Mouse (Mus musculus): Measurements from ENCODE around the gene Cldn9. TPM values are rescaled to one million over a fixed set of nuclear protein-coding genes. Genes with fewer than 3 reads are reported as not detected.

Gene Cldn9
- polyA plus RNA-seq, 1 experiment from 2014 or later: 7.6 TPM

GRCm38 (mm10) chr17:23717003-23717402 lies 33.2 kb upstream of the Cldn9 start:
- Histone ChIP-seq H3K27ac (replicated peaks; ENCODE audit: low read depth, low read length) (no peak overlapping the region), H3K9ac (ENCODE audit: low read length) (no peak overlapping the region), H3K27me3 (ENCODE audit: control insufficient read depth, insufficient read depth, low read length) (no peaks in the 10 kb centered on the region), H3K4me2 (ENCODE audit: low read depth, severe bottlenecking) (no peak overlapping the region), H3K36me3 (ENCODE audit: control insufficient read depth, insufficient read depth, low read length) (no peaks in the 10 kb centered on the region), H3K9me3 (ENCODE audit: control insufficient read depth, low read length) (no peaks in the 10 kb centered on the region), H3K4me3 (ENCODE audit: low read depth, low read length) (no peak overlapping the region), H3K4me1 (ENCODE audit: control insufficient read depth, insufficient read depth, low read length) (no peaks in the 10 kb centered on the region)
- DNase-seq (ENCODE audit: low spot score): no peak
- WGBS: 54% methylated on average over 2 of the region's 2 CpGs
- ATAC-seq (ENCODE audit: insufficient number of reproducible peaks, low FRiP score, low TSS enrichment, low read depth): no peak

DNA sequence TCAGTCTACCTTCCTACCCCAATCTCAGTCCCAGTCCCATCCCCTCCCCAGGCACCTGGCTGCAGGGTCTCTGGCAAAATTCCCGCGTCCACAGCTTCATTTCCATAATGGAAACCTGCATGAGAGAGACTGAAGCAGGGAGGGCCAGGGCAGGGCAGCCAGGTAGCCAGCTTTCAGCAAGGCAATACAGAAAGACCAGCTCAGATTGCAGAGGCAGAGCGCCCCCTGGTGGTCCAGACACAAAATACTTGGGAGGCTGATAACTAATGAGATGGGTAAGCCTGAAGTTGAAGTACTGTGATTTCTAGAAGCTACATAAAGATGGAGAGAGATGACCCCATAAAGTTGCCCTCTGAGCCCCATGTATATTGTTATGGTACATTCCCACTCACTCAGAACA lies 22.4 kb upstream of the Cldn9 start:
- Histone ChIP-seq H3K36me3 (ENCODE audit: control insufficient read depth, insufficient read depth, low read length) (no peaks in the 10 kb centered on the region), H3K4me3 (ENCODE audit: low read depth, low read length) (no peak overlapping the region), H3K4me1 (ENCODE audit: control insufficient read depth, insufficient read depth, low read length) (no peaks in the 10 kb centered on the region), H3K27me3 (ENCODE audit: control insufficient read depth, insufficient read depth, low read length) (no peaks in the 10 kb centered on the region), H3K4me2 (ENCODE audit: low read depth, severe bottlenecking) (no peak overlapping the region), H3K27ac (replicated peaks; ENCODE audit: low read depth, low read length) (no peak overlapping the region), H3K9me3 (ENCODE audit: control insufficient read depth, low read length) (no peaks in the 10 kb centered on the region), H3K9ac (ENCODE audit: low read length) (no peak overlapping the region)
- 0% methylated on average over 3 of the region's 3 CpGs for WGBS
- no peak; the same call in 1 of the 2 replicates for ATAC-seq (ENCODE audit: insufficient number of reproducible peaks, low FRiP score, low TSS enrichment, low read depth)
- peak; percentile 90 for DNase-seq (ENCODE audit: low spot score)

DNA sequence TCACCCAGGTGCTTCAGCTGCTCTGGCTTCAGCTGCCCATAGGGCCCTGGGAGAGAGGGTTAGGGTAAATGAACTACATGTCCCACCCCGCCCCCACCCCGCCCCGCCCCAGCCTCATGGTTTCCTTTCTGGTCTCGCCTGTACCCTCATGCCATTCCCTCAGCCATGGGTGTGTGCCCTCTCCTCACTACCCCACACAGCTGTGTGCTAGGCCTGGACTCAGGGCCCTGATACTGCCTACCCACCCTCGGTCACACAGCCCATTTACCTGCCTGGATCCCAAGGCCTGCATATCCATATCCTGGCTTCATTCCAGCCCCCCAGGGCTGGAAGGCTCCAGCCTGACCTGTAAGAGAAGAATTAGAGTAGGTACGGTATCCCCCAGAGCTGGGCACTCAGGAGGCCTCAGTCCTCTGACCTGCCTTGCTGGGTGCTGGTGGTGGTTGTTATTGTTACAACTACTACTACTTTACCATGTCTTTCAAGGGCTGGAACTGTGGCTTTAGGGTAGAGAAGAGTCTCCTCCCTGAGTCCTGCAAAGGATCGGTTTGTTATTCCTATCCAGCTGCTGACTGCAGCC lies 21.8 kb upstream of the Cldn9 start:
- 68% methylated on average over 5 of the region's 7 CpGs for WGBS
- 0 out of 2 replicates have a peak, but pooled peaks have one; percentile 12 for ATAC-seq (ENCODE audit: insufficient number of reproducible peaks, low FRiP score, low TSS enrichment, low read depth)
- no peak overlapping the region for H3K27ac ChIP-seq (replicated peaks; ENCODE audit: low read depth, low read length)

DNA sequence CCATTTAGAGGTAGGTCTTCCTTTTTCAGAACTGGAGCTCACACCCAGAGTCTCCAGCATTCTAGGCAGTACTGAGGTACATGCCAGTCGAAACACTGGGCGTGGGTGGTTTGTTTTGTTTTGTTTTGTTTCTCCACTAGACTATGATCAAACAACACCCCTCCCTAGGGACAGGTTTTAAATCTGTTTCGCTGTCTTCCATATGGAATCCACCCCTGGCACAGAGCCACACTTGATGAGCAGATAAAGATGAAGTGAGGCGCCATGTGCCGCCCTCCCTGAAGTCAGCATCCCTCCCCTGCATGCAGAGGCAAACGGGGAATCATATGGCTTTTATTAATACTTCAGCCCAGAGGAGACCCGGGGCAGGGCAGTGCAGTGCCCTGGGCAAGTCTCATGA lies 20.9 kb upstream of the Cldn9 start:
- H3K4me3 ChIP-seq (ENCODE audit: low read depth, low read length): no peak overlapping the region
- ATAC-seq (ENCODE audit: insufficient number of reproducible peaks, low FRiP score, low TSS enrichment, low read depth) (no peak), DNase-seq (ENCODE audit: low spot score) (no peak)
- H3K9me3 ChIP-seq (ENCODE audit: control insufficient read depth, low read length): no peaks in the 10 kb centered on the region
- WGBS: 48% methylated on average over 7 of the region's 7 CpGs
- no peak overlapping the region for H3K27ac ChIP-seq (replicated peaks; ENCODE audit: low read depth, low read length)
- no peaks in the 10 kb centered on the region for H3K36me3 ChIP-seq (ENCODE audit: control insufficient read depth, insufficient read depth, low read length)
- peaks cover 6% of the 10 kb centered on the region for H3K27me3 ChIP-seq (ENCODE audit: control insufficient read depth, insufficient read depth, low read length)
- H3K9ac ChIP-seq (ENCODE audit: low read length): no peak overlapping the region
- H3K4me1 ChIP-seq (ENCODE audit: control insufficient read depth, insufficient read depth, low read length): peaks cover under 1% of the 10 kb centered on the region; the same call in 1 of the 2 replicates
- H3K4me2 ChIP-seq (ENCODE audit: low read depth, severe bottlenecking): no peak overlapping the region

More for the DNA sequence above, 21.8 kb upstream of the Cldn9 start:
- Histone ChIP-seq H3K36me3 (ENCODE audit: control insufficient read depth, insufficient read depth, low read length) (no peaks in the 10 kb centered on the region), H3K4me3 (ENCODE audit: low read depth, low read length) (no peak overlapping the region), H3K4me2 (ENCODE audit: low read depth, severe bottlenecking) (no peak overlapping the region), H3K4me1 (ENCODE audit: control insufficient read depth, insufficient read depth, low read length) (no peaks in the 10 kb centered on the region), H3K27me3 (ENCODE audit: control insufficient read depth, insufficient read depth, low read length) (peaks cover 3% of the 10 kb centered on the region; the same call in 1 of the 2 replicates), H3K9me3 (ENCODE audit: control insufficient read depth, low read length) (no peaks in the 10 kb centered on the region), H3K9ac (ENCODE audit: low read length) (no peak overlapping the region)
- DNase-seq (ENCODE audit: low spot score): no peak

DNA sequence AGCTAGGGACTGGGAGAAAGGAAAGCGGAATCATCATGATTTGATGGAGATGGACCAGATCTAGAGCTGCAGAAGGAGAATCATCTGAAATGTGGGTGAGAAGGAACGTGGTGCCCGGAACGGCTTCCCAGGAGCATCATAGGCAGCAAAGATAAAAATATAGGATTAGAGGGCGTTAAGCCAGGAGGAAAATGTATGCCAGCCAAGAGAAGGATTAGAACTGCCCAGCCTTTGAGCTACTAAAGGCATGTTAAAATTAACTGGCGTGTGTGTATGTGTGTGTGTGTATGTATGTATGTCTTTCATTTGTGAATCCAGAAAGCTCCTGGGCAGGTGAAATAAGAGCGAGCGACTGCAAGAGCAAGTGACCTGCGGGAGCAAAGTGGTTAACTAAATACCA lies 19.5 kb upstream of the Cldn9 start:
- H3K27ac ChIP-seq (replicated peaks; ENCODE audit: low read depth, low read length): no peak overlapping the region
- DNase-seq (ENCODE audit: low spot score) (no peak), ATAC-seq (ENCODE audit: insufficient number of reproducible peaks, low FRiP score, low TSS enrichment, low read depth) (no peak)
- H3K36me3 ChIP-seq (ENCODE audit: control insufficient read depth, insufficient read depth, low read length): no peaks in the 10 kb centered on the region
- peaks cover 3% of the 10 kb centered on the region; the same call in 1 of the 2 replicates for H3K4me1 ChIP-seq (ENCODE audit: control insufficient read depth, insufficient read depth, low read length)
- H3K4me3 ChIP-seq (ENCODE audit: low read depth, low read length): no peak overlapping the region
- no peak overlapping the region for H3K9ac ChIP-seq (ENCODE audit: low read length)
- peaks cover 18% of the 10 kb centered on the region for H3K27me3 ChIP-seq (ENCODE audit: control insufficient read depth, insufficient read depth, low read length)
- WGBS: 88% methylated on average over 9 of the region's 9 CpGs
- H3K9me3 ChIP-seq (ENCODE audit: control insufficient read depth, low read length): no peaks in the 10 kb centered on the region
- no peak overlapping the region for H3K4me2 ChIP-seq (ENCODE audit: low read depth, severe bottlenecking)

- Histone ChIP-seq H3K36me3 (ENCODE audit: control insufficient read depth, insufficient read depth, low read length) (no peaks in the 10 kb centered on the region), H3K27me3 (ENCODE audit: control insufficient read depth, insufficient read depth, low read length) (peaks cover 22% of the 10 kb centered on the region), H3K9me3 (ENCODE audit: control insufficient read depth, low read length) (no peaks in the 10 kb centered on the region), H3K4me2 (ENCODE audit: low read depth, severe bottlenecking) (peak overlapping the region; percentile 100), H3K4me3 (ENCODE audit: low read depth, low read length) (peak overlapping the region; percentile 54), H3K4me1 (ENCODE audit: control insufficient read depth, insufficient read depth, low read length) (peaks cover 9% of the 10 kb centered on the region), H3K27ac (replicated peaks; ENCODE audit: low read depth, low read length) (no peak overlapping the region), H3K9ac (ENCODE audit: low read length) (peak overlapping the region; percentile 30; the same call in 1 of the 2 replicates)
- ATAC-seq (ENCODE audit: insufficient number of reproducible peaks, low FRiP score, low TSS enrichment, low read depth) (peak; percentile 74), DNase-seq (ENCODE audit: low spot score) (peak; percentile 89)
- under 1% methylated on average over 28 of the region's 28 CpGs for WGBS
These were observed 16.3 kb upstream of the Cldn9 start for GRCm38 (mm10) chr17:23700079-23700478.

DNA sequence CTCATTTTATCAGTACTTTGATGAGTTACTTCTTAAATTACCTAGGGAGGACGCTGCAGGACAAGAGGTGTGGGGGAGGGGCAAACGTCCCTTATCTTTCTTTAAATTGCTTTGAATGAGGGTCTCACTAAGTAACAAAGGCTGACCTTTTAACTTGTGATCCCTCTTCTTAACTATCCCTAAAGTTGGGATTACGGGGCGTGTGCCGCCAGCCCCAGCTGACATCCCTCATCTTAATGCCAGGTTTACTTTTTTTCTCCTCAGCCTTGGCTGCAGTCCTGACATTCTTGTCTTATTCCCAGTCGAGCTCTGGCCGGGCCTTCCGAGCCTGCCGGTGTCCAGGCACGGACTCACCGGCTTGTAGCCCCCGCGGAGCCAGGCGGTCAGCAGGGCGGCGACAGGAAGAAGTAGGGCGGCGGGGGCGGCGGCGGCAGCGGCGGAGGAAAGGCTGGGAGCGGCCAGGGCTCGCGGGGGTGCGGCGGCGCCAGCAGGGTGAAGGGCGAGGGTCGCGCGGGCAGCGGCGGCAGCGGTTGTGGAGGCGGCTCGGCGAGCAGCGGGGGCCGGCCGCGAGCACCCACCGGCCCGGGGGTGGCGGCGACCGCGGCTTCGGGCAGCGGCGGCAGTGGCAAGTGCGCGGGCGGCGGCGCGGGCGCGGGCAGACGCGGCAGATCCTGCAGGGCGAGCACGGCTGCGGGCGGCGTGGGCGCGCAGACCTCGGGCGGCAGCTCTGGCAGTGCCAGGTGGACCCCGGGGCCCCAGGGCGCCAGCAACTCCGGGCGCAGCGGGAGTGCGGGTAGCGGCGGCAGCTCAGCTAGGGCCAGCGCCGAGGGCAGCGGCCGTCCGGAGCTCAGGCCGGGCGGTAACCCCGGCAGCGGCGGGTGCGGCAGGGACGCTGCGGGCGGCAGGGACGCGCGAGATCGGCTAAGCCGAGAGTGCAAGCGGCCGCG lies 15.6 kb upstream of the Cldn9 start:
- Histone ChIP-seq H3K4me1 (ENCODE audit: control insufficient read depth, insufficient read depth, low read length) (peaks cover 14% of the 10 kb centered on the region), H3K9ac (ENCODE audit: low read length) (peak overlapping the region; percentile 30; the same call in 1 of the 2 replicates), H3K4me2 (ENCODE audit: low read depth, severe bottlenecking) (peak overlapping the region; percentile 100), H3K27me3 (ENCODE audit: control insufficient read depth, insufficient read depth, low read length) (peaks cover 22% of the 10 kb centered on the region), H3K4me3 (ENCODE audit: low read depth, low read length) (peak overlapping the region; percentile 54), H3K36me3 (ENCODE audit: control insufficient read depth, insufficient read depth, low read length) (no peaks in the 10 kb centered on the region), H3K9me3 (ENCODE audit: control insufficient read depth, low read length) (no peaks in the 10 kb centered on the region), H3K27ac (replicated peaks; ENCODE audit: low read depth, low read length) (no peak overlapping the region)
- peak; percentile 47 for DNase-seq (ENCODE audit: low spot score)
- ATAC-seq (ENCODE audit: insufficient number of reproducible peaks, low FRiP score, low TSS enrichment, low read depth): no peak
- under 1% methylated on average over 78 of the region's 101 CpGs for WGBS

DNA sequence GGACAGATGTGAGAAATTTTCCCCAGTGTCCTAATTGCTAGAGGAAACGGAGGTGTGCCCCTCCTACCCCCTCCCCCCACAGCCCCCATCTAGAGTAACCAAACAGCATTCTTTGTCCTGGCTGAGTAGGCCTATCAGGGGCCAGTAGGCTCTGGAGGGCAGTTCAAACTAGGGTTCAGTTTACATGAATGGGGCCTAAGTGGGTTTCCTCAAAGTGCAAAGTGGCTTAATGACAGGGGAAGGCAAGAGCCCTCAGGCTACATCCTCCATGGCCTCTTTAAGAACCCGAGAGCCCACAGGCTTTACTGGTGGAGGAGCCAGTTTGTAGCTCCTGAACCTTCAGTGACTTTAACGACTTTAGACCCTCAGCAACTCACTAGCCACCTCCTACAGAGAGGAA lies 12.0 kb upstream of the Cldn9 start:
- ATAC-seq (ENCODE audit: insufficient number of reproducible peaks, low FRiP score, low TSS enrichment, low read depth): peak; percentile 88
- peaks cover 19% of the 10 kb centered on the region for H3K27me3 ChIP-seq (ENCODE audit: control insufficient read depth, insufficient read depth, low read length)

More for the DNA sequence above, 12.0 kb upstream of the Cldn9 start:
- no peaks in the 10 kb centered on the region for H3K9me3 ChIP-seq (ENCODE audit: control insufficient read depth, low read length)
- no peak overlapping the region for H3K9ac ChIP-seq (ENCODE audit: low read length)
- H3K4me3 ChIP-seq (ENCODE audit: low read depth, low read length): no peak overlapping the region
- 4% methylated on average over 3 of the region's 3 CpGs for WGBS
- no peak overlapping the region for H3K4me2 ChIP-seq (ENCODE audit: low read depth, severe bottlenecking)
- no peaks in the 10 kb centered on the region for H3K36me3 ChIP-seq (ENCODE audit: control insufficient read depth, insufficient read depth, low read length)
- H3K27ac ChIP-seq (replicated peaks; ENCODE audit: low read depth, low read length): no peak overlapping the region
- H3K4me1 ChIP-seq (ENCODE audit: control insufficient read depth, insufficient read depth, low read length): peaks cover 14% of the 10 kb centered on the region
- peak; percentile 64 for DNase-seq (ENCODE audit: low spot score)

All from limb, embryonic 11.5 days (tissue).